Mouse (Mus musculus) limb, embryonic 13.5 days (tissue): ENCODE measurements around the gene Osbpl10. TPM values are rescaled to one million over a fixed set of nuclear protein-coding genes. Genes with fewer than 3 reads are reported as not detected.

Source experiments
- ATAC-seq: fragments of 200-750 bp; cut with Nextera tagmentation; 2 replicates; pipeline ENCODE4 v1.8.0; 2017; ENCODE audit warnings: low read depth, moderate number of reproducible peaks, moderate TSS enrichment; ENCODE audit not compliant: low FRiP score
- H3K27ac ChIP-seq: fragments of 300-500 bp; sonication (generic); 2 replicates; pipeline ENCODE4 v1.5.1; 2015; ENCODE audit warnings: inconsistent platforms, mild to moderate bottlenecking, moderate library complexity
- H3K27me3 ChIP-seq: fragments of 300-500 bp; sonication (generic); 2 replicates; pipeline ENCODE4 v1.6.1; 2015; ENCODE audit warnings: mild to moderate bottlenecking, inconsistent platforms
- H3K36me3 ChIP-seq: fragments of 300-500 bp; sonication (generic); 2 replicates; pipeline ENCODE4 v1.6.1; 2015; ENCODE audit warnings: inconsistent platforms, mild to moderate bottlenecking, moderate library complexity
- H3K4me1 ChIP-seq: fragments of 300-500 bp; sonication (generic); 2 replicates; pipeline ENCODE4 v1.6.1; 2015; ENCODE audit warnings: inconsistent platforms
- H3K4me2 ChIP-seq: fragments of 300-500 bp; sonication (generic); replicated peaks from 2 replicates; pipeline ENCODE4 v1.6.1; 2015; ENCODE audit warnings: inconsistent platforms, mild to moderate bottlenecking, moderate library complexity
- H3K4me3 ChIP-seq: fragments of 300-500 bp; sonication (generic); 2 replicates; pipeline ENCODE4 v1.5.1; 2015; ENCODE audit warnings: moderate library complexity, mild to moderate bottlenecking, inconsistent platforms
- H3K9ac ChIP-seq: fragments of 300-500 bp; sonication (generic); 2 replicates; pipeline ENCODE4 v1.6.1; 2015; ENCODE audit warnings: mild to moderate bottlenecking, inconsistent platforms
- H3K9me3 ChIP-seq: fragments of 300-500 bp; sonication (generic); 2 replicates; pipeline ENCODE4 v1.6.1; 2016; ENCODE audit warnings: inconsistent platforms
- WGBS: fragments of 180-500 bp; shearing (Covaris S2); methylation state at CpG from one replicate; pipeline ENCODE4 v1.1.7; 2015; 5-methylcytosine and 5-hydroxymethylcytosine counted together
- polyA plus RNA-seq: library from polyadenylated mRNA; unstranded; fragments of >200 nt; fragmentation: Nextera tagmentation; extraction: Ambion mirVana; gene quantifications from 2 replicates; pipeline ENCODE4 v1.2.1, GENCODE M21; 2015

Osbpl10 gene
- polyA plus RNA-seq, 1 experiment from 2014 or later = 2.8 TPM

DNA sequence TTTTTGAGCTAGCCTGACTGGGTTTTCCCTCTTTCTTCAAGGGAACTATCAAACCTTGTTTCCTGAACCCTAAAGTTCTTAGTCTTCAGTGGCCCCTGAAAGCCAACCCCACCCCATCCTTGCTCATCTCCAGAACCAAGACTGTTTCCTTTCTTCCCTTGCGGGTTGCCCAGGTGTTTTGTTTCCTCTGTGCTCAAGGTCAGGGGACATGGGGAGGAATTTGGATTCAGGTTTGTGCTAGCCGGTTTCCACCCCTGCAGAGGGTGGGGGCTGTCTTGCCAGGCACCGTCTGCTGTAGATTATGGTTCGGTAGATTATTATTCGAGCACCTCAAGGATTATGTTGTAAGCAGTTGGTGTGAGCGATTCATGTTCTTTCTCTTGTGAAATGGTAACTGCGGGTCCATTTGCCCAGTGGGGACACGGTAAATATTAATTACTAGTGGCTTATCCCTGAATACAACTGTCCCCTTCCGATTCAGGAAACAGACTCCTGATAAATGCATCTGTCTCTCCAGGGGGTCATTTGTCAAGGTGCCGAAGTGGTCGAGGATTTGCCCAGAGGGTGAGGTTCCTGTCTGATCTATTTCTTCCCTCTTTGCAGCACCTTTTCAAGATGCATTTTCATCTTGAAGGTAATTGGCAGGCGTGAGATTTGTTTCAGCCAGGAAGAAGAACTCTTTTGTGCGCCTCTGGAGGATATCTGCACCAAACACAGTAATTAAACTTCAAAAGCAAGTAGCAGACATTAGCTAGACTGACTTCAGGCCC lies 169.4 kb downstream of the Osbpl10 start:
- no peaks in the 10 kb centered on the region for H3K27me3 ChIP-seq
- peaks cover 14% of the 10 kb centered on the region; the same call in 1 of the 2 replicates for H3K9me3 ChIP-seq
- H3K27ac ChIP-seq = no peak overlapping the region
- WGBS = 52% methylated on average over 13 of the region's 13 CpGs
- no peak overlapping the region for H3K9ac ChIP-seq
- H3K4me2 ChIP-seq = no peak overlapping the region
- H3K4me3 ChIP-seq = no peak overlapping the region
- ATAC-seq = no peak
- peaks cover 10% of the 10 kb centered on the region; the same call in 1 of the 2 replicates for H3K4me1 ChIP-seq
- H3K36me3 ChIP-seq = 0 out of 2 replicates have a peak, but pooled peaks cover 5% of the 10 kb centered on the region

DNA sequence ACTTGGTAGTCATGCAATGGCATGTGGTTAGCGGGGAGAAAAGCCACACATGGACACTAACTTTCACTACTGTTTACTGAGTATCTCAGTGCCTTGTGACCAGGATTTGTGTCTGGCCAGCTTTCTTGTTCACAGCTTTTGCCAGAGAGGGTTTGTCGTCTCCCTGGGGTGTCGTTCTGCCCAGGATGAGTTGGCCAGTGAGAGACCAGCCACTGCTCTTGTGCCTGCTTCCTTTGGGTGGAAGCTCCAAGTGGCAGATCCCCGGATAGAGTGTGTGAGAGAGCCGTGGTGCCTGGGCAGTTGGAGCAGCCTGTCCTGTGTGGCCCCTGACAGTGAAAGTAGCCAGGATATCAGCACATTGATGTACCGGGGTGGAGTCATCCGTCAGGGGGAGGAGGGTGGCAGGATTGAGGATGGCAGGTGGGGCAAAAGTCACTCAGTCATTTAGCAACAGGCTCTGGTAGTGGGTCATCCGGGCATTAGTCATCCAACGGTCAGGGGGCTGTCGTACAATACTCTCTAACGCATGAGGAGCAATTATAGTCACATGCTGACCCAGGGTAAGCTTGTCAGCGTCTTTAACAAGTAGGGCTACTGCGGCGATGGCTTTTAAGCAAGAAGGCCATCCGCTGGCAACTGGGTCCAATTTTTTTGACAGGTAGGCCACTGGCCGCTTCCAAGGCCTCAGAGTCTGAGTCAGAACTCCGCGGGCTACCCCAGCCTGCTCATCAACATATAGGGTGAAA lies 170.8 kb downstream of the Osbpl10 start:
- Histone ChIP-seq H3K9me3 (peaks cover 24% of the 10 kb centered on the region), H3K4me1 (peaks cover 6% of the 10 kb centered on the region; the same call in 1 of the 2 replicates), H3K9ac (no peak overlapping the region), H3K36me3 (0 out of 2 replicates have a peak, but pooled peaks cover 5% of the 10 kb centered on the region), H3K4me3 (no peak overlapping the region), H3K27me3 (no peaks in the 10 kb centered on the region), H3K27ac (no peak overlapping the region), H3K4me2 (no peak overlapping the region)
- WGBS = 79% methylated on average over 18 of the region's 18 CpGs
- no peak for ATAC-seq

- H3K27ac ChIP-seq = no peak overlapping the region
- WGBS = 55% methylated on average over 5 of the region's 5 CpGs
- no peaks in the 10 kb centered on the region; the same call in 1 of the 2 replicates for H3K36me3 ChIP-seq
- no peak overlapping the region for H3K4me2 ChIP-seq
- H3K9ac ChIP-seq = no peak overlapping the region
- no peak overlapping the region for H3K4me3 ChIP-seq
- H3K9me3 ChIP-seq = no peaks in the 10 kb centered on the region
- peaks cover 10% of the 10 kb centered on the region for H3K4me1 ChIP-seq
- ATAC-seq = no peak
- no peaks in the 10 kb centered on the region for H3K27me3 ChIP-seq
Observed at GRCm38 (mm10) chr9:115161591-115161990, 183.2 kb downstream of the Osbpl10 start.

DNA sequence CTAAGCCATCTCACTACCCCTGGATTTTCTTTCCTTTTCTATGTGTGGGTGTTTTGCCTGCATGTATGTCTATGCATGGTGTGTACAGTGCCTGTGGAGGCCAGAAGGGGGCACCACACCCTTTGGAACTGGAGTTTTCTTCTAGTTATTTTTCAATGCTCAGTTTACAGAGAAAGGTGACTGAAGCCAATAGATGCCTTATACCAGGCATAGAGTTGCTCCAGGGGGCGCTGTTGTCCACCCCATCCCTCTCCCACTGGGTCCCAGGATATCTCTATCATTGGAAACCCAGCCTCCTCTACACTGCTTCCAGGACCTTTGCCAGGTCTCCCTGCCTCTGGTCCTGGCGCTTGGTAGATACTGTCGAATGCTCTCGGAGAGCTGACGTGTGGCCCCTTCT lies 184.7 kb downstream of the Osbpl10 start:
- no peaks in the 10 kb centered on the region for H3K27me3 ChIP-seq
- ATAC-seq = 0 out of 2 replicates have a peak, but pooled peaks have one; percentile 20
- H3K9ac ChIP-seq = no peak overlapping the region
- no peak overlapping the region for H3K27ac ChIP-seq
- H3K9me3 ChIP-seq = no peaks in the 10 kb centered on the region
- no peaks in the 10 kb centered on the region; the same call in 1 of the 2 replicates for H3K36me3 ChIP-seq
- 64% methylated on average over 5 of the region's 5 CpGs for WGBS
- peaks cover 10% of the 10 kb centered on the region for H3K4me1 ChIP-seq
- no peak overlapping the region for H3K4me3 ChIP-seq
- no peak overlapping the region for H3K4me2 ChIP-seq

- Histone ChIP-seq H3K9me3 (no peaks in the 10 kb centered on the region), H3K4me2 (no peak overlapping the region), H3K36me3 (no peaks in the 10 kb centered on the region), H3K4me3 (no peak overlapping the region), H3K27ac (no peak overlapping the region), H3K9ac (no peak overlapping the region), H3K27me3 (no peaks in the 10 kb centered on the region), H3K4me1 (peaks cover 10% of the 10 kb centered on the region)
- 70% methylated on average over 8 of the region's 8 CpGs for WGBS
- ATAC-seq = no peak
Observed at GRCm38 (mm10) chr9:115163693-115164092, 185.3 kb downstream of the Osbpl10 start.

GRCm38 (mm10) chr9:115164351-115164750 lies 186.0 kb downstream of the Osbpl10 start:
- Histone ChIP-seq H3K36me3 (no peaks in the 10 kb centered on the region), H3K4me1 (peaks cover 8% of the 10 kb centered on the region), H3K27ac (no peak overlapping the region), H3K9ac (no peak overlapping the region), H3K4me3 (no peak overlapping the region), H3K27me3 (no peaks in the 10 kb centered on the region), H3K4me2 (no peak overlapping the region), H3K9me3 (no peaks in the 10 kb centered on the region)
- no peak for ATAC-seq
- 81% methylated on average over 7 of the region's 7 CpGs for WGBS

GRCm38 (mm10) chr9:115165996-115166395 lies 187.6 kb downstream of the Osbpl10 start:
- Histone ChIP-seq H3K4me3 (no peak overlapping the region), H3K27ac (no peak overlapping the region), H3K36me3 (no peaks in the 10 kb centered on the region), H3K9ac (no peak overlapping the region), H3K27me3 (no peaks in the 10 kb centered on the region), H3K4me1 (peaks cover 5% of the 10 kb centered on the region), H3K9me3 (no peaks in the 10 kb centered on the region), H3K4me2 (no peak overlapping the region)
- no peak for ATAC-seq
- 85% methylated on average over 8 of the region's 8 CpGs for WGBS

- Histone ChIP-seq H3K4me2 (no peak overlapping the region), H3K27me3 (no peaks in the 10 kb centered on the region), H3K36me3 (no peaks in the 10 kb centered on the region), H3K9ac (no peak overlapping the region), H3K27ac (no peak overlapping the region), H3K4me1 (no peaks in the 10 kb centered on the region), H3K9me3 (no peaks in the 10 kb centered on the region), H3K4me3 (no peak overlapping the region)
- WGBS = 85% methylated on average over 13 of the region's 13 CpGs
- no peak for ATAC-seq
Observed at GRCm38 (mm10) chr9:115169591-115169990, 191.2 kb downstream of the Osbpl10 start.

DNA sequence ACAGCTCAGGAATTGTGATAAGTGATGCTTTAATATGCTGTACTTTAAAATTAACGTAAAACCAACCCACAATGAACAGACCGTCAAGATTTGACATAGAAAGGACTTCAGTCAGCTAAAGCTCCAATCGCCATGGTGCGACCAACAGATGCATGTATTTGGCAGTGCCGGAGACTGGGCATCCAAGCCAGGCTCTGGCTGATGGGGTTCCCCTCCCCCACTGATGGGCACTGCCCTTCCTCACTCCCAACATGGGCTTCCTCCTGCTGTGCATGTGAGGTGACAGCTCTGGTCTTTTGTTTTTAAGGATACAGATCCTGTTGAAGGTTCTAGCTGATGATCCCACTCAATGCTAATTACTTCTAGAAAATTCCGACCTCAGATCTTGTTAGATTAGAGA lies 193.7 kb downstream of the Osbpl10 start:
- ATAC-seq = no peak
- H3K4me3 ChIP-seq = no peak overlapping the region
- WGBS = 93% methylated on average over 6 of the region's 6 CpGs
- no peak overlapping the region for H3K9ac ChIP-seq
- H3K9me3 ChIP-seq = no peaks in the 10 kb centered on the region
- H3K4me2 ChIP-seq = no peak overlapping the region
- H3K27me3 ChIP-seq = no peaks in the 10 kb centered on the region
- H3K27ac ChIP-seq = no peak overlapping the region
- peaks cover 10% of the 10 kb centered on the region for H3K36me3 ChIP-seq
- H3K4me1 ChIP-seq = no peaks in the 10 kb centered on the region

GRCm38 (mm10) chr9:115179154-115179553 lies 200.8 kb downstream of the Osbpl10 start:
- no peaks in the 10 kb centered on the region for H3K27me3 ChIP-seq
- no peak overlapping the region for H3K4me2 ChIP-seq
- no peaks in the 10 kb centered on the region for H3K9me3 ChIP-seq
- no peak overlapping the region for H3K27ac ChIP-seq
- peaks cover 23% of the 10 kb centered on the region for H3K4me1 ChIP-seq
- WGBS = 87% methylated on average over 5 of the region's 5 CpGs
- no peak for ATAC-seq
- H3K36me3 ChIP-seq = peaks cover 10% of the 10 kb centered on the region
- H3K9ac ChIP-seq = no peak overlapping the region
- H3K4me3 ChIP-seq = no peak overlapping the region

GRCm38 (mm10) chr9:115179935-115180334 lies 201.6 kb downstream of the Osbpl10 start:
- no peaks in the 10 kb centered on the region for H3K9me3 ChIP-seq
- no peak overlapping the region for H3K4me3 ChIP-seq
- peaks cover 10% of the 10 kb centered on the region for H3K36me3 ChIP-seq
- no peak overlapping the region for H3K4me2 ChIP-seq
- H3K27me3 ChIP-seq = no peaks in the 10 kb centered on the region
- peaks cover 23% of the 10 kb centered on the region for H3K4me1 ChIP-seq
- H3K9ac ChIP-seq = no peak overlapping the region
- WGBS = 32% methylated on average over 8 of the region's 8 CpGs
- peak; percentile 57; the same call in 1 of the 2 replicates for ATAC-seq
- H3K27ac ChIP-seq = no peak overlapping the region

DNA sequence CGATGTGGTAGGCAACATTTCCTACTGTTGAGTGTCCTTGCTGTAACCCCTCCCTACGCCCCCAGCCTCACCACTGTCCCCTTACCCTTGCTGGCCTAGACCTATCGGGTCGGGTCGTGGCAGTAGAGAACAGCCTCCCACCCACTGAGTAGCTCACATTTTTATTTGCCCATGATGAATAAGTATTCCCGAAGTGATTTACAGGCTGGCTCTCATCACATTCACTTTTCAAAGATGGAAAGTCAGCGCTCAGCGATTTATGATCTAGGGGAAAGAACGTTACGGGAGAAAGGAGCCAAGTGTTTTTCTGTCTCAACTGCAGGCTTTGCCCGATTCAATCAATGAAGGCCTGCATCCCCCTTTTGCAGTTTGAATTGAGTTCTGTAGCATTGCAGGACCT lies 208.0 kb downstream of the Osbpl10 start:
- H3K4me3 ChIP-seq = no peak overlapping the region
- H3K9me3 ChIP-seq = no peaks in the 10 kb centered on the region
- H3K4me2 ChIP-seq = no peak overlapping the region
- H3K27ac ChIP-seq = no peak overlapping the region
- ATAC-seq = no peak
- WGBS = 40% methylated on average over 11 of the region's 11 CpGs
- no peaks in the 10 kb centered on the region for H3K27me3 ChIP-seq
- 0 out of 2 replicates have a peak overlapping the region, but pooled peaks have one; percentile 8 for H3K9ac ChIP-seq
- no peaks in the 10 kb centered on the region for H3K36me3 ChIP-seq
- H3K4me1 ChIP-seq = peaks cover 30% of the 10 kb centered on the region
